In genomic region chr7:128746151-128746550, GRCm38 (mm10) we compare ENCODE assay signal across 9 mouse cellular contexts. TPM values are rescaled to one million over a fixed set of nuclear protein-coding genes. Genes with fewer than 3 reads are reported as not detected.
A peak's percentile ranks its signal among the peaks of the same experiment; 100 is the strongest.
DNase-seq lines count a peak whose midpoint lies in the region; ATAC-seq and TF ChIP-seq lines count a peak whose summit lies in the region.
"Had no signal": no experiment of that assay in that cellular context is flagged by ENCODE, and none has a peak within 500 bp of the region (broad histone marks: within the 10 kb centered on the region; RNA-seq: fewer than 3 reads in every experiment).

No protein-coding gene starts in this region.

- H3K4me3 ChIP-seq in limb, embryonic 14.5 days (replicated peaks; ENCODE audit: low read length) = peak overlapping the region; percentile 97
- H3K4me3 ChIP-seq in stomach, postnatal 0 days (ENCODE audit: low read depth, low read length) = peak overlapping the region; percentile 95; the same call in 1 of the 2 replicates

- no peaks in the 10 kb centered on the region for H3K27me3 ChIP-seq in limb, embryonic 14.5 days (ENCODE audit: control insufficient read depth, insufficient read depth, low read length)
- no peaks in the 10 kb centered on the region for H3K27me3 ChIP-seq in stomach, postnatal 0 days (ENCODE audit: control insufficient read depth, insufficient read depth, low read length)

- H3K9ac ChIP-seq in limb, embryonic 14.5 days (ENCODE audit: low read depth, low read length, severe bottlenecking) = no peak overlapping the region
- H3K9ac ChIP-seq in stomach, postnatal 0 days (ENCODE audit: low read length) = peak overlapping the region; percentile 94; the same call in 1 of the 2 replicates

- TF ChIP-seq EP300 in stomach, postnatal 0 days (optimal IDR thresholded peaks at IDR 0.05) = no peak

- peak; percentile 55 for DNase-seq in cerebellum, adult 11-12 months
- no peak for DNase-seq in cerebellum, postnatal 4 days (ENCODE audit: low spot score in 2 of 2)
- peak; percentile 16 for DNase-seq in lung, postnatal 10 days
- DNase-seq in lung, postnatal 14 days = no peak
- no peak for DNase-seq in limb, embryonic 14.5 days (ENCODE audit: low spot score)
- no peak for DNase-seq in stomach, postnatal 0 days (ENCODE audit: low spot score)
- DNase-seq in spleen, postnatal 14 days (ENCODE audit: low spot score in 2 of 2) = no peak
- DNase-seq in left cerebral cortex, postnatal 14 days (ENCODE audit: low spot score in 2 of 2) = no peak
- DNase-seq: adrenal gland, postnatal 25 days had no signal

- H3K36me3 ChIP-seq in limb, embryonic 14.5 days (ENCODE audit: control insufficient read depth, insufficient read depth, low read length) = peaks cover 21% of the 10 kb centered on the region
- H3K36me3 ChIP-seq in stomach, postnatal 0 days (ENCODE audit: control insufficient read depth, insufficient read depth, low read length) = peaks cover 2% of the 10 kb centered on the region; the same call in 1 of the 2 replicates

- no peak for ATAC-seq in limb, embryonic 14.5 days (ENCODE audit: low FRiP score, low read depth)
- no peak for ATAC-seq in stomach, postnatal 0 days (ENCODE audit: low FRiP score, low TSS enrichment)

- no peak overlapping the region for H3K27ac ChIP-seq in limb, embryonic 14.5 days (replicated peaks; ENCODE audit: low read depth, low read length)
- H3K27ac ChIP-seq in stomach, postnatal 0 days (replicated peaks) = no peak overlapping the region

- 94% methylated on average over 10 of the region's 10 CpGs for WGBS in limb, embryonic 14.5 days
- 79% methylated on average over 10 of the region's 10 CpGs for WGBS in stomach, postnatal 0 days

- TF ChIP-seq CTCF in stomach, postnatal 0 days (IDR thresholded peaks at IDR 0.05; ENCODE audit: low read depth) = no peak

- H3K4me2 ChIP-seq in limb, embryonic 14.5 days (replicated peaks; ENCODE audit: low read depth, low read length, severe bottlenecking) = peak overlapping the region; percentile 52; the same call in 1 of the 2 replicates
- H3K4me2 ChIP-seq in stomach, postnatal 0 days (replicated peaks; ENCODE audit: low read depth) = peak overlapping the region; percentile 88; the same call in 1 of the 2 replicates

- peaks cover 15% of the 10 kb centered on the region for H3K4me1 ChIP-seq in limb, embryonic 14.5 days (ENCODE audit: control insufficient read depth, insufficient read depth, low read length)
- H3K4me1 ChIP-seq in stomach, postnatal 0 days (replicated peaks; ENCODE audit: control insufficient read depth, insufficient read depth) = peaks cover 6% of the 10 kb centered on the region

- H3K9me3 ChIP-seq in limb, embryonic 14.5 days (ENCODE audit: control insufficient read depth, low read length) = no peaks in the 10 kb centered on the region
- no peaks in the 10 kb centered on the region for H3K9me3 ChIP-seq in stomach, postnatal 0 days (ENCODE audit: control insufficient read depth, low read length)

- TF ChIP-seq POLR2A in limb, embryonic 14.5 days (IDR thresholded peaks at IDR 0.05; ENCODE audit: borderline replicate concordance, extremely low read depth, insufficient read depth, insufficient read length) = no peak

- intact Hi-C loops in left cerebral cortex, postnatal 14 days (cut with DNase I) = no loop called here

RNA-seq across cellular contexts. Expression of gene Sec23ip, which starts 1.4 kb away (rescaled TPM):
- 31.7 and 33.6 TPM in 2 replicates for polyA plus RNA-seq in limb, embryonic 14.5 days (2012; rRNA removed)
- polyA plus RNA-seq in limb, embryonic 14.5 days (2014; fragmentation: Nextera tagmentation; extraction: Ambion mirVana) = 37.0 and 37.8 TPM in 2 replicates
- polyA plus RNA-seq in stomach, postnatal 0 days (2015; fragmentation: Nextera tagmentation; extraction: Ambion mirVana) = 17.9 and 18.3 TPM in 2 replicates
- 10 to 100 TPM; 34.9 to 39.3 TPM for total RNA-seq in left cerebral cortex, postnatal 14 days (2021)

RNA-seq across cellular contexts. Expression of gene Mcmbp, which starts 5.9 kb away (rescaled TPM):
- polyA plus RNA-seq in limb, embryonic 14.5 days (2012; rRNA removed) = 45.2 and 51.1 TPM in 2 replicates
- polyA plus RNA-seq in limb, embryonic 14.5 days (2014; fragmentation: Nextera tagmentation; extraction: Ambion mirVana) = 62.4 and 70.5 TPM in 2 replicates
- polyA plus RNA-seq in stomach, postnatal 0 days (2015; fragmentation: Nextera tagmentation; extraction: Ambion mirVana) = 36.8 and 37.1 TPM in 2 replicates
- total RNA-seq in left cerebral cortex, postnatal 14 days (2021) = 10 to 100 TPM; 21.2 to 24.0 TPM

Comparison
In these comparisons a context has a peak if more than half of its experiments do, and no peak if none do; other contexts are left out.
1. DNase-seq: peak in cerebellum, adult 11-12 months (single experiment) and lung, postnatal 10 days (single experiment); none in cerebellum, postnatal 4 days (0 of 2), lung, postnatal 14 days (single experiment), limb, embryonic 14.5 days (single experiment), stomach, postnatal 0 days (single experiment), spleen, postnatal 14 days (0 of 2) and left cerebral cortex, postnatal 14 days (0 of 2).